ENCODE assay signal across 10 mouse cellular contexts in the genomic region with DNA sequence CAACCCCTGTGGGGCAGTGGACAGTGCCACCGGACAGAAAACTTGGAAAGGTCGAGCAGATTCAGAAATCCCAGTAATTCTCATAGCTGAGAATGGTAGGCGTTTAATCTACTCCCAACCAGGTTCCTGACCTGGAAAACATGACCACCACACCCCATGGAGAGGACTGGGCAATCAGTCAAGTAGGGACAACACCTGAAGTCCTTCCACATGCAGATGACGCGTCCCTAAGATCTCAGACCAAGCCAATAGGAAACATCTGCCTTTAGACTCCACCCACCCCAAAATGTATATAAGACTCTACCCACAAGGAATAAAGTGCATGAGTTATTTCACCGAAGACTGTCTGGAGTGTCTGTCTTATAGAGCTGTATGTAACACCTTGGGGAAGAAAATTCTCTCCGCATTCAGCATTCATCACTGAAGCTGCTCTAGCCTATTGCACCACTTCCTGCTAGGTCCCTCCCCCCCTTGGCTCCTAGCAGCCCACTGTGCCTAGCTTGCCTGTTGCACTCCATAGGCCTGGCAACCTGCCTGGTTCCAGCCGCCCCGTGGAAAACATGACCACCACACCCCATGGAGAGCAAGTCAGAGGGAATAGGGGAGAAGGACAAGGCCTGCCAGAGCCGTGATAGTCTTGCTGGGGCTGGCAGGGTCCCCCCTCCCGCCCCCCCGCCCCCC. TPM values are rescaled to one million over a fixed set of nuclear protein-coding genes. Genes with fewer than 3 reads are reported as not detected.
DNase-seq lines count a peak whose midpoint lies in the region; ATAC-seq and TF ChIP-seq lines count a peak whose summit lies in the region.
"Had no signal": no experiment of that assay in that cellular context is flagged by ENCODE, and none has a peak within 500 bp of the region (broad histone marks: within the 10 kb centered on the region; RNA-seq: fewer than 3 reads in every experiment).

No protein-coding gene starts in this region.

- H3K27ac ChIP-seq in heart, embryonic 11.5 days (ENCODE audit: low read depth, low read length): peak overlapping the region; percentile 87
- peak overlapping the region; percentile 58 for H3K27ac ChIP-seq in lung, embryonic 14.5 days (ENCODE audit: low read depth)
- H3K27ac ChIP-seq in forebrain, postnatal 0 days (ENCODE audit: low read depth, low read length): no peak overlapping the region
- H3K27ac ChIP-seq: embryonic facial prominence, embryonic 12.5 days; midbrain, embryonic 12.5 days had no signal

- peak; percentile 50 to 65 for DNase-seq in cerebellum, postnatal 14 days
- DNase-seq in cerebellum, adult 11-12 months: no peak
- peak; percentile 31 to 69 for DNase-seq in adrenal gland, adult 18-20 months (ENCODE audit: low spot score in 2 of 2)
- DNase-seq in kidney, postnatal 14 days: peak; percentile 86
- DNase-seq in lung, embryonic 14.5 days: peak; percentile 87
- peak; percentile 12 for DNase-seq in splenic B cell, adult 2 months (ENCODE audit: low read depth, low spot score)
- no peak for DNase-seq in forebrain, postnatal 0 days

- 0 out of 2 replicates have a peak overlapping the region, but pooled peaks have one; percentile 3 for H3K4me3 ChIP-seq in heart, embryonic 11.5 days (ENCODE audit: low read depth, low read length)
- H3K4me3 ChIP-seq in lung, embryonic 14.5 days (ENCODE audit: low read depth, low read length): no peak overlapping the region
- no peak overlapping the region for H3K4me3 ChIP-seq in forebrain, postnatal 0 days (ENCODE audit: low read depth, low read length)
- H3K4me3 ChIP-seq: embryonic facial prominence, embryonic 12.5 days; midbrain, embryonic 12.5 days had no signal

- TF ChIP-seq CTCF in lung, embryonic 14.5 days (IDR thresholded peaks at IDR 0.05; ENCODE audit: low read depth): no peak
- no peak for TF ChIP-seq CTCF in forebrain, postnatal 0 days (IDR thresholded peaks at IDR 0.05; ENCODE audit: low read depth)

- peak overlapping the region; percentile 45 for H3K4me2 ChIP-seq in heart, embryonic 11.5 days
- H3K4me2 ChIP-seq in lung, embryonic 14.5 days: peak overlapping the region; percentile 36
- no peak overlapping the region for H3K4me2 ChIP-seq in forebrain, postnatal 0 days (ENCODE audit: low read depth)
- H3K4me2 ChIP-seq: embryonic facial prominence, embryonic 12.5 days; midbrain, embryonic 12.5 days had no signal

- 48% methylated on average over 10 of the region's 12 CpGs for WGBS in heart, embryonic 11.5 days (ENCODE audit: insufficient replicate concordance)
- 44% methylated on average over 10 of the region's 12 CpGs for WGBS in lung, embryonic 14.5 days
- WGBS in forebrain, postnatal 0 days: 57% methylated on average over 12 of the region's 12 CpGs

- ATAC-seq in heart, embryonic 11.5 days (replicated peaks; ENCODE audit: insufficient number of reproducible peaks, low FRiP score, low TSS enrichment): peak; percentile 64
- peak; percentile 73 for ATAC-seq in lung, embryonic 14.5 days (ENCODE audit: insufficient read depth)
- ATAC-seq in forebrain, postnatal 0 days: no peak

- no peak overlapping the region for H3K9ac ChIP-seq in heart, embryonic 11.5 days (ENCODE audit: low read depth, low read length)
- no peak overlapping the region for H3K9ac ChIP-seq in lung, embryonic 14.5 days
- H3K9ac ChIP-seq in forebrain, postnatal 0 days: no peak overlapping the region
- H3K9ac ChIP-seq: embryonic facial prominence, embryonic 12.5 days; midbrain, embryonic 12.5 days had no signal

- no peaks in the 10 kb centered on the region for H3K36me3 ChIP-seq in heart, embryonic 11.5 days (ENCODE audit: control insufficient read depth, insufficient read depth, low read length)
- H3K36me3 ChIP-seq in lung, embryonic 14.5 days (ENCODE audit: insufficient read depth): no peaks in the 10 kb centered on the region
- H3K36me3 ChIP-seq in splenic B cell, adult 2 months (ENCODE audit: control insufficient read depth, insufficient read depth, low read length, poor library complexity, severe bottlenecking): no peaks in the 10 kb centered on the region
- H3K36me3 ChIP-seq in forebrain, postnatal 0 days (ENCODE audit: insufficient read depth): no peaks in the 10 kb centered on the region
- H3K36me3 ChIP-seq: embryonic facial prominence, embryonic 12.5 days; midbrain, embryonic 12.5 days had no signal

- no peaks in the 10 kb centered on the region for H3K9me3 ChIP-seq in heart, embryonic 11.5 days (replicated peaks; ENCODE audit: control insufficient read depth, low read length)
- no peaks in the 10 kb centered on the region for H3K9me3 ChIP-seq in lung, embryonic 14.5 days (ENCODE audit: low read depth, low read length)
- H3K9me3 ChIP-seq in forebrain, postnatal 0 days (ENCODE audit: low read length): no peaks in the 10 kb centered on the region
- H3K9me3 ChIP-seq: embryonic facial prominence, embryonic 12.5 days; midbrain, embryonic 12.5 days had no signal

- H3K27me3 ChIP-seq in heart, embryonic 11.5 days (ENCODE audit: control insufficient read depth, insufficient read depth, low read length): no peaks in the 10 kb centered on the region
- no peaks in the 10 kb centered on the region for H3K27me3 ChIP-seq in lung, embryonic 14.5 days (ENCODE audit: insufficient read depth, low read length)
- H3K27me3 ChIP-seq in splenic B cell, adult 2 months (ENCODE audit: control insufficient read depth, insufficient read depth, low read length, poor library complexity, severe bottlenecking): no peaks in the 10 kb centered on the region
- no peaks in the 10 kb centered on the region for H3K27me3 ChIP-seq in forebrain, postnatal 0 days (ENCODE audit: insufficient read depth, low read length)
- H3K27me3 ChIP-seq: embryonic facial prominence, embryonic 12.5 days; midbrain, embryonic 12.5 days had no signal

- H3K4me1 ChIP-seq in heart, embryonic 11.5 days (ENCODE audit: control insufficient read depth, insufficient read depth, low read length): peaks cover 11% of the 10 kb centered on the region
- H3K4me1 ChIP-seq in lung, embryonic 14.5 days (ENCODE audit: insufficient read depth): 0 out of 2 replicates have a peak, but pooled peaks cover 4% of the 10 kb centered on the region
- H3K4me1 ChIP-seq in forebrain, postnatal 0 days (ENCODE audit: insufficient read depth): no peaks in the 10 kb centered on the region
- H3K4me1 ChIP-seq: embryonic facial prominence, embryonic 12.5 days; midbrain, embryonic 12.5 days had no signal

RNA-seq across cellular contexts. Expression of a gene that starts 10.9 kb away (rescaled TPM):
- not detected for total RNA-seq in adrenal gland, adult 18-20 months (2021)
- polyA plus RNA-seq in heart, embryonic 11.5 days (2014; fragmentation: Nextera tagmentation; extraction: Ambion mirVana): 0.84 and 2.0 TPM in 2 replicates
- polyA plus RNA-seq in lung, embryonic 14.5 days (2014; fragmentation: Nextera tagmentation; extraction: Ambion mirVana): 1.2 and 1.3 TPM in 2 replicates
- not detected in 2 replicates for total RNA-seq in forebrain, postnatal 0 days (2014; rRNA removed)
- not detected in 2 replicates for polyA plus RNA-seq in forebrain, postnatal 0 days (2015; fragmentation: Nextera tagmentation; extraction: Ambion mirVana)
- polyA plus RNA-seq: embryonic facial prominence, embryonic 12.5 days; midbrain, embryonic 12.5 days had no signal

RNA-seq across cellular contexts. Expression of a gene that starts 18.7 kb away (rescaled TPM):
- total RNA-seq in adrenal gland, adult 18-20 months (2021): 10 to 100 TPM; 20.8 to 32.4 TPM
- 12.0 and 13.0 TPM in 2 replicates for polyA plus RNA-seq in heart, embryonic 11.5 days (2014; fragmentation: Nextera tagmentation; extraction: Ambion mirVana)
- 13.0 and 13.2 TPM in 2 replicates for polyA plus RNA-seq in lung, embryonic 14.5 days (2014; fragmentation: Nextera tagmentation; extraction: Ambion mirVana)
- total RNA-seq in forebrain, postnatal 0 days (2014; rRNA removed): 12.0 and 12.8 TPM in 2 replicates
- 4.2 and 6.1 TPM in 2 replicates for polyA plus RNA-seq in forebrain, postnatal 0 days (2015; fragmentation: Nextera tagmentation; extraction: Ambion mirVana)

RNA-seq across cellular contexts. Expression of a gene that starts 25.5 kb away (rescaled TPM):
- total RNA-seq in adrenal gland, adult 18-20 months (2021): not detected
- polyA plus RNA-seq in heart, embryonic 11.5 days (2014; fragmentation: Nextera tagmentation; extraction: Ambion mirVana): not detected in 2 replicates
- polyA plus RNA-seq in lung, embryonic 14.5 days (2014; fragmentation: Nextera tagmentation; extraction: Ambion mirVana): not detected in 2 replicates
- total RNA-seq in forebrain, postnatal 0 days (2014; rRNA removed): not detected in 2 replicates
- polyA plus RNA-seq in forebrain, postnatal 0 days (2015; fragmentation: Nextera tagmentation; extraction: Ambion mirVana): not detected in 2 replicates
- polyA plus RNA-seq: embryonic facial prominence, embryonic 12.5 days; midbrain, embryonic 12.5 days had no signal

RNA-seq across cellular contexts. Expression of a gene that starts 51.6 kb away (rescaled TPM):
- not detected for total RNA-seq in adrenal gland, adult 18-20 months (2021)
- polyA plus RNA-seq in heart, embryonic 11.5 days (2014; fragmentation: Nextera tagmentation; extraction: Ambion mirVana): not detected in 2 replicates
- not detected in 2 replicates for polyA plus RNA-seq in lung, embryonic 14.5 days (2014; fragmentation: Nextera tagmentation; extraction: Ambion mirVana)
- not detected in 2 replicates for total RNA-seq in forebrain, postnatal 0 days (2014; rRNA removed)
- polyA plus RNA-seq in forebrain, postnatal 0 days (2015; fragmentation: Nextera tagmentation; extraction: Ambion mirVana): not detected in 2 replicates
- polyA plus RNA-seq: embryonic facial prominence, embryonic 12.5 days; midbrain, embryonic 12.5 days had no signal

RNA-seq across cellular contexts. Expression of a gene that starts 51.9 kb away (rescaled TPM):
- total RNA-seq in adrenal gland, adult 18-20 months (2021): not detected
- not detected in 2 replicates for polyA plus RNA-seq in heart, embryonic 11.5 days (2014; fragmentation: Nextera tagmentation; extraction: Ambion mirVana)
- not detected in 2 replicates for polyA plus RNA-seq in lung, embryonic 14.5 days (2014; fragmentation: Nextera tagmentation; extraction: Ambion mirVana)
- total RNA-seq in forebrain, postnatal 0 days (2014; rRNA removed): not detected in 2 replicates
- not detected in 2 replicates for polyA plus RNA-seq in forebrain, postnatal 0 days (2015; fragmentation: Nextera tagmentation; extraction: Ambion mirVana)
- polyA plus RNA-seq: embryonic facial prominence, embryonic 12.5 days; midbrain, embryonic 12.5 days had no signal

Comparison
In these comparisons a context has a peak if more than half of its experiments do, and no peak if none do; other contexts are left out.
1. DNase-seq: peak in cerebellum, postnatal 14 days (2 of 2), adrenal gland, adult 18-20 months (2 of 2), kidney, postnatal 14 days (single experiment), lung, embryonic 14.5 days (single experiment) and splenic B cell, adult 2 months (single experiment); none in cerebellum, adult 11-12 months (single experiment) and forebrain, postnatal 0 days (single experiment).